Mouse (Mus musculus) monocyte, adult 59 days (primary cell): ENCODE results near the gene Cldn1. TPM values are rescaled to one million over a fixed set of nuclear protein-coding genes. Genes with fewer than 3 reads are reported as not detected.

Experiments
- total RNA-seq, 2 experiments: library from RNA; stranded (reverse); gene quantifications; one replicate each; pipeline ENCODE4 v1.2.4; 2023

The Cldn1 gene
- under 1 TPM in 1 of 2 experiments, not detected in 1; 0.10 TPM for total RNA-seq

GRCm38 (mm10) chr16:26371325-26372053 is at the start of gene Cldn1:
Gene Cldn1, minus strand, starts transcription at chr16:26371841.

Other genes with a start within 250 kb of the Cldn1 start
- not detected for gene Cldn16, start 91.3 kb upstream of the Cldn1 start, total RNA-seq
- not detected for gene Tmem207, start 154.9 kb upstream of the Cldn1 start, total RNA-seq
- 10 to 100 TPM; 16.4 to 18.0 TPM for gene Il1rap, start 209.9 kb upstream of the Cldn1 start, total RNA-seq